Mouse (Mus musculus) ES-Bruce4 (cell line): ENCODE data around the gene Cd84.

Experiments used
- CTCF ChIP-seq: IDR thresholded peaks from one replicate; pipeline ENCODE4 v1.8.1; 2011; ENCODE audit warnings: low read depth, low read length
- EP300 ChIP-seq: IDR thresholded peaks from 2 replicates; pipeline ENCODE4 v1.6.1; 2011; ENCODE audit warnings: low read depth, low read length; ENCODE audit not compliant: insufficient read depth

DNA sequence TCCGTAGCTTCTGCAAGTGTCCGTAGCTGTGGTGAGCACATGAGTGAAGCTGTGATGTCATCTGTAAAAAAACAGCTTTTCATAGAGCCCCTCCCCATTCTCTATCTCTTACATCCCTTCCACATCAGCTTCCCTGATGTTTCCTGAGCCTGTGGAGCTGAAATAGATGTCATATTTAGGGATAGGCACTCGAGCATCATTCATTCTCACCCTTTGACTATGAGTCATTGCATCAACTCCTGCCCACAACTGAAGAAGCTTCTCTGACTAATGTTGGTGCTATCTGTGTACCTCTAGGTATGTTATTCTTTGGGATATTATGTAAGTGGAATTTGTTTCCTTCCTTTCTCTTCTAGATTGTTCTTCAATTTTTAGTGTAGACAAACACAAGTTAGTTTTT is 85.4 kb downstream of the Cd84 start:
- TF ChIP-seq CTCF (no peak), EP300 (no peak)
